ENCODE assay signal across 28 mouse cellular contexts in genomic region chr5:147356260-147357055, GRCm38 (mm10). TPM values are rescaled to one million over a fixed set of nuclear protein-coding genes. Genes with fewer than 3 reads are reported as not detected.
"Had no signal": no experiment of that assay in that cellular context is flagged by ENCODE, and none has a peak within 500 bp of the region (broad histone marks: within the 10 kb centered on the region; RNA-seq: fewer than 3 reads in every experiment).

No protein-coding gene starts in this region.

- ATAC-seq: midbrain, embryonic 13.5 days had no signal

- H3K4me3 ChIP-seq: left cerebral cortex, adult 2 months; liver, embryonic 13.5 days; megakaryocyte, embryonic 14.5 days; midbrain, embryonic 10.5 days; midbrain, embryonic 13.5 days had no signal

- H3K36me3 ChIP-seq: liver, embryonic 13.5 days; midbrain, embryonic 10.5 days; midbrain, embryonic 13.5 days had no signal

- H3K4me1 ChIP-seq: liver, embryonic 13.5 days; midbrain, embryonic 10.5 days; midbrain, embryonic 13.5 days had no signal

- DNase-seq: kidney, adult 2 months; kidney, postnatal 10 days; kidney, postnatal 4 days; layer of hippocampus, postnatal 36 days; liver, embryonic 13.5 days; lung, adult 2 months; lung, postnatal 36 days; thymus, adult 2 months; thymus, postnatal 14 days had no signal

- H3K9ac ChIP-seq: liver, embryonic 13.5 days; midbrain, embryonic 13.5 days had no signal

- H3K27ac ChIP-seq: left cerebral cortex, adult 2 months; liver, embryonic 13.5 days; midbrain, embryonic 10.5 days; midbrain, embryonic 13.5 days had no signal

- H3K27me3 ChIP-seq: liver, embryonic 13.5 days; midbrain, embryonic 13.5 days had no signal

- H3K4me2 ChIP-seq: liver, embryonic 13.5 days; midbrain, embryonic 13.5 days had no signal

- H3K9me3 ChIP-seq: liver, embryonic 13.5 days; midbrain, embryonic 10.5 days; midbrain, embryonic 13.5 days had no signal

RNA-seq across cellular contexts. Expression of gene Urad, which starts 34.2 kb away (rescaled TPM):
- total RNA-seq: layer of hippocampus, adult 18-20 months; layer of hippocampus, postnatal 10 days; layer of hippocampus, postnatal 36 days; left cerebral cortex, adult 2 months; left cerebral cortex, postnatal 10 days; left cerebral cortex, postnatal 36 days; midbrain, postnatal 0 days had no signal
- polyA plus RNA-seq: kidney, adult 2 months; kidney, embryonic 14.5 days; limb, embryonic 11.5 days; limb, embryonic 14.5 days; lung, adult 2 months; lung, embryonic 16.5 days; midbrain, embryonic 10.5 days; midbrain, embryonic 13.5 days; midbrain, postnatal 0 days; neural tube, embryonic 11.5 days; neural tube, embryonic 14.5 days; spleen, adult 2 months; stomach, embryonic 16.5 days; testis, adult 2 months had no signal

RNA-seq across cellular contexts. Expression of gene Flt3, which starts 43.8 kb away (rescaled TPM):
- polyA plus RNA-seq: kidney, embryonic 14.5 days had no signal

RNA-seq across cellular contexts. Expression of gene Cdx2, which starts 49.4 kb away (rescaled TPM):
- total RNA-seq: layer of hippocampus, adult 18-20 months; layer of hippocampus, postnatal 10 days; layer of hippocampus, postnatal 36 days; left cerebral cortex, adult 2 months; left cerebral cortex, postnatal 10 days; left cerebral cortex, postnatal 36 days; liver, adult 2 months; midbrain, postnatal 0 days had no signal
- polyA plus RNA-seq: kidney, adult 2 months; kidney, embryonic 14.5 days; limb, embryonic 11.5 days; liver, embryonic 13.5 days; lung, adult 2 months; lung, embryonic 16.5 days; midbrain, embryonic 10.5 days; midbrain, embryonic 13.5 days; midbrain, postnatal 0 days; neural tube, embryonic 11.5 days; neural tube, embryonic 14.5 days; spleen, adult 2 months; testis, adult 2 months had no signal
